In genomic region chr4:43633296-43633695, GRCm38 (mm10) we compare ENCODE assay signal across 8 mouse cellular contexts. TPM values are rescaled to one million over a fixed set of nuclear protein-coding genes. Genes with fewer than 3 reads are reported as not detected.
A peak's percentile ranks its signal among the peaks of the same experiment; 100 is the strongest.
DNase-seq lines count a peak whose midpoint lies in the region; ATAC-seq and TF ChIP-seq lines count a peak whose summit lies in the region.

No protein-coding gene starts in this region.

- TF ChIP-seq CTCF in forebrain, postnatal 0 days (IDR thresholded peaks at IDR 0.05; ENCODE audit: low read depth): no peak

- WGBS in embryonic facial prominence, embryonic 14.5 days: 78% methylated on average over 7 of the region's 8 CpGs
- 87% methylated on average over 8 of the region's 8 CpGs for WGBS in forebrain, postnatal 0 days
- 74% methylated on average over 8 of the region's 8 CpGs for WGBS in midbrain, embryonic 15.5 days

- no peaks in the 10 kb centered on the region for H3K9me3 ChIP-seq in embryonic facial prominence, embryonic 14.5 days (ENCODE audit: control insufficient read depth, low read length)
- no peaks in the 10 kb centered on the region for H3K9me3 ChIP-seq in forebrain, postnatal 0 days (ENCODE audit: low read length)
- H3K9me3 ChIP-seq in midbrain, embryonic 15.5 days: no peaks in the 10 kb centered on the region

- DNase-seq in kidney, postnatal 10 days: peak; percentile 5
- DNase-seq in kidney, postnatal 36 days: no peak
- no peak for DNase-seq in embryonic facial prominence, embryonic 14.5 days (ENCODE audit: low spot score)
- DNase-seq in forebrain, postnatal 0 days: no peak
- DNase-seq in urinary bladder, postnatal 14 days (ENCODE audit: low spot score): no peak
- DNase-seq in adipocyte (ENCODE audit: low spot score): no peak
- DNase-seq in cerebellum, adult 11 months: no peak

- no peak overlapping the region for H3K9ac ChIP-seq in embryonic facial prominence, embryonic 14.5 days (ENCODE audit: low read depth, low read length)
- H3K9ac ChIP-seq in forebrain, postnatal 0 days: no peak overlapping the region
- no peak overlapping the region for H3K9ac ChIP-seq in midbrain, embryonic 15.5 days

- H3K4me1 ChIP-seq in embryonic facial prominence, embryonic 14.5 days (ENCODE audit: control insufficient read depth, insufficient read depth, low read length): peaks cover 31% of the 10 kb centered on the region
- H3K4me1 ChIP-seq in forebrain, postnatal 0 days (ENCODE audit: insufficient read depth): peaks cover 23% of the 10 kb centered on the region
- peaks cover 45% of the 10 kb centered on the region for H3K4me1 ChIP-seq in midbrain, embryonic 15.5 days

- ATAC-seq in embryonic facial prominence, embryonic 14.5 days (ENCODE audit: low read depth): no peak
- no peak for ATAC-seq in forebrain, postnatal 0 days
- ATAC-seq in midbrain, embryonic 15.5 days (replicated peaks): no peak

- H3K27me3 ChIP-seq in embryonic facial prominence, embryonic 14.5 days (replicated peaks; ENCODE audit: control insufficient read depth, insufficient read depth, low read length): no peaks in the 10 kb centered on the region
- H3K27me3 ChIP-seq in forebrain, postnatal 0 days (ENCODE audit: insufficient read depth, low read length): no peaks in the 10 kb centered on the region
- no peaks in the 10 kb centered on the region for H3K27me3 ChIP-seq in midbrain, embryonic 15.5 days (replicated peaks)

- no peak overlapping the region for H3K4me3 ChIP-seq in embryonic facial prominence, embryonic 14.5 days (ENCODE audit: low read depth, low read length)
- H3K4me3 ChIP-seq in forebrain, postnatal 0 days (ENCODE audit: low read depth, low read length): no peak overlapping the region
- no peak overlapping the region for H3K4me3 ChIP-seq in midbrain, embryonic 15.5 days

- H3K4me2 ChIP-seq in embryonic facial prominence, embryonic 14.5 days (ENCODE audit: low read depth, low read length): peak overlapping the region; percentile 89
- peak overlapping the region; percentile 89; the same call in 1 of the 2 replicates for H3K4me2 ChIP-seq in forebrain, postnatal 0 days (ENCODE audit: low read depth)
- H3K4me2 ChIP-seq in midbrain, embryonic 15.5 days: peak overlapping the region; percentile 90; the same call in 1 of the 2 replicates

- no peaks in the 10 kb centered on the region for H3K36me3 ChIP-seq in embryonic facial prominence, embryonic 14.5 days (ENCODE audit: control insufficient read depth, insufficient read depth, low read length)
- no peaks in the 10 kb centered on the region for H3K36me3 ChIP-seq in forebrain, postnatal 0 days (ENCODE audit: insufficient read depth)
- no peaks in the 10 kb centered on the region for H3K36me3 ChIP-seq in midbrain, embryonic 15.5 days (replicated peaks)

- H3K27ac ChIP-seq in embryonic facial prominence, embryonic 14.5 days (replicated peaks; ENCODE audit: low read depth, low read length): no peak overlapping the region
- no peak overlapping the region for H3K27ac ChIP-seq in forebrain, postnatal 0 days (ENCODE audit: low read depth, low read length)
- H3K27ac ChIP-seq in midbrain, embryonic 15.5 days: no peak overlapping the region

RNA-seq across cellular contexts. Expression of gene Npr2, which starts 1.6 kb away (rescaled TPM):
- 23.0 and 24.6 TPM in 2 replicates for polyA plus RNA-seq in embryonic facial prominence, embryonic 14.5 days (2014; fragmentation: Nextera tagmentation; extraction: Ambion mirVana)
- total RNA-seq in forebrain, postnatal 0 days (2014; rRNA removed): 28.2 and 35.3 TPM in 2 replicates
- 7.9 and 9.1 TPM in 2 replicates for polyA plus RNA-seq in forebrain, postnatal 0 days (2015; fragmentation: Nextera tagmentation; extraction: Ambion mirVana)
- polyA plus RNA-seq in midbrain, embryonic 15.5 days (2015; fragmentation: Nextera tagmentation; extraction: Ambion mirVana): 12.8 and 16.0 TPM in 2 replicates

RNA-seq across cellular contexts. Expression of gene Spag8, which starts 20.1 kb away (rescaled TPM):
- 1.5 and 4.0 TPM in 2 replicates for polyA plus RNA-seq in embryonic facial prominence, embryonic 14.5 days (2014; fragmentation: Nextera tagmentation; extraction: Ambion mirVana)
- total RNA-seq in forebrain, postnatal 0 days (2014; rRNA removed): 5.8 and 6.1 TPM in 2 replicates
- polyA plus RNA-seq in forebrain, postnatal 0 days (2015; fragmentation: Nextera tagmentation; extraction: Ambion mirVana): 6.0 and 9.1 TPM in 2 replicates
- 7.7 and 8.9 TPM in 2 replicates for polyA plus RNA-seq in midbrain, embryonic 15.5 days (2015; fragmentation: Nextera tagmentation; extraction: Ambion mirVana)

RNA-seq across cellular contexts. Expression of gene Hint2, which starts 23.0 kb away (rescaled TPM):
- 80.2 and 86.2 TPM in 2 replicates for polyA plus RNA-seq in embryonic facial prominence, embryonic 14.5 days (2014; fragmentation: Nextera tagmentation; extraction: Ambion mirVana)
- total RNA-seq in forebrain, postnatal 0 days (2014; rRNA removed): 53.6 and 61.9 TPM in 2 replicates
- 80.0 and 101 TPM in 2 replicates for polyA plus RNA-seq in forebrain, postnatal 0 days (2015; fragmentation: Nextera tagmentation; extraction: Ambion mirVana)
- polyA plus RNA-seq in midbrain, embryonic 15.5 days (2015; fragmentation: Nextera tagmentation; extraction: Ambion mirVana): 64.9 and 65.5 TPM in 2 replicates

RNA-seq across cellular contexts. Expression of gene Tmem8b, which starts 35.5 kb away (rescaled TPM):
- polyA plus RNA-seq in embryonic facial prominence, embryonic 14.5 days (2014; fragmentation: Nextera tagmentation; extraction: Ambion mirVana): 2.7 and 3.4 TPM in 2 replicates
- total RNA-seq in forebrain, postnatal 0 days (2014; rRNA removed): 21.3 and 27.4 TPM in 2 replicates
- polyA plus RNA-seq in forebrain, postnatal 0 days (2015; fragmentation: Nextera tagmentation; extraction: Ambion mirVana): 8.2 and 14.1 TPM in 2 replicates
- polyA plus RNA-seq in midbrain, embryonic 15.5 days (2015; fragmentation: Nextera tagmentation; extraction: Ambion mirVana): 15.7 and 17.7 TPM in 2 replicates

RNA-seq across cellular contexts. Expression of gene Fam221b, which starts 35.6 kb away (rescaled TPM):
- polyA plus RNA-seq in embryonic facial prominence, embryonic 14.5 days (2014; fragmentation: Nextera tagmentation; extraction: Ambion mirVana): 3.9 and 4.3 TPM in 2 replicates
- 0.08 TPM in 1 of 2 replicates, not detected in the other for total RNA-seq in forebrain, postnatal 0 days (2014; rRNA removed)
- 1.6 TPM in 2 replicates for polyA plus RNA-seq in forebrain, postnatal 0 days (2015; fragmentation: Nextera tagmentation; extraction: Ambion mirVana)
- polyA plus RNA-seq in midbrain, embryonic 15.5 days (2015; fragmentation: Nextera tagmentation; extraction: Ambion mirVana): 1.3 and 1.6 TPM in 2 replicates
